Mouse (Mus musculus): ENCODE measurements around the gene Peg3.
A peak's percentile ranks its signal among the peaks of the same experiment; 100 is the strongest.

The Peg3 gene

DNA sequence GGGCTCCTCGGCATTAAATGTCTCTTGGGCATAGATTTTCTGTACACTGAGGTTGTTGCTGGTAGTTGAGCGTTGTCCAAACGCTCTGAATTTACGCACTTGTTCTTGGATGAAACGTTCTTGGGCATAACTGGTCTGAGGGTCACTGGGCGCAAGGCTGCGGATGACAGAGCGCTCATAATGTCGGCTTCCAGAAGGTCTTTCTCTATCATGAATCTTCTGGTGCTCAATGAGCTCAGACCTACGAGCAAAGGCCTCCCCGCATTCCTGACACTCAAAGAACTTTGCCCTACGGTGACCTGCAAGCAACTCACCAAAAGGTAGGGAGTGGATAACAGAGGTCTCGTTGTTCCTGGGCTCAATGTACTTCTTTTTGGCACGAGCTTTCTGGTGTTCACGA lies 20.8 kb downstream of the Peg3 start:
- DNase-seq (ENCODE audit: low spot score in 2 of 2), result peak in 1 of 2 experiments; percentile 7

DNA sequence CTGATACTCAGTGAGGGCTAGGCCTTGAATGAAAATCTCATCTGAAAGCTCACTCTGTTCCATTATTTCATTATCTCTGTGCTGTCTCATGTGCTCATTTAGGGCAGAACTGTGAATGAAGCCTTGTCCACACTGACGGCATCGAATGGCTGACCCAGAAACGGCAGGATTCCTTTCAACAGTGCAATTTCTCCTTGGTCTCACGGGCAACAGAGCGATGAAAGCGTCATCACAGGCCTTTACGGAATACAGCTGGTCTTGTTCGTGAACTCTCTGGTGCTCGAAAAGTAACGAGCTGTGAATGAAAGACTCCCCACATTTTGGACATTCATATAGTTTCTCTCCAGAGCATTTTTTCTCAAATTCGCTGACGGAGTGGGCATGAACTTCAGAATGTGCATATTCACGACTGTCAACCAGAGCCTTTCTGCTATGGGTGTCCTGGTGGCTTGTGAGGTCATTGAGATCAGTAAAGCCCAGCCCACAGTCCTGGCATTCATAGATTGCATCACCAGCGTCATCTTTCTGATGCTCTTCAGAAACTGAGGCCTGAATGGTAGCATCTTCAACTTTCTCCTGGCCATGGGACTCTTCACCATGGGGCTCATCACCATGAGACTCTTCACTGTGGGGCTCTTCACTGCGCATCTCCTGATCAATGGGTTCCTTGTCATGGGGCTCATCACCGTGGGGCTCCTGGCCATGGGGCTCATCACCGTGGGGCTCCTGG lies 21.6 kb downstream of the Peg3 start:
- DNase-seq (ENCODE audit: low spot score in 2 of 2), result peak in 1 of 2 experiments; percentile 12

- peak in 1 of 2 experiments; percentile 12 for DNase-seq (ENCODE audit: low spot score in 2 of 2)
These were observed 22.7 kb downstream of the Peg3 start for GRCm38 (mm10) chr7:6707416-6708015.

- peak in 1 of 2 experiments; percentile 8 for DNase-seq (ENCODE audit: low spot score in 2 of 2)
These were observed 31.0 kb downstream of the Peg3 start for GRCm38 (mm10) chr7:6699230-6699629.

- peak; percentile 83 to 87 for DNase-seq (ENCODE audit: low spot score in 2 of 2)
These were observed 33.8 kb downstream of the Peg3 start, which contains the start of gene Zim1 for GRCm38 (mm10) chr7:6696241-6697045. Gene Zim1 (minus strand): TSS chr7:6696450.

GRCm38 (mm10) chr7:6685511-6685910 lies 44.7 kb downstream of the Peg3 start:
- DNase-seq (ENCODE audit: low spot score in 2 of 2), result no peak

DNA sequence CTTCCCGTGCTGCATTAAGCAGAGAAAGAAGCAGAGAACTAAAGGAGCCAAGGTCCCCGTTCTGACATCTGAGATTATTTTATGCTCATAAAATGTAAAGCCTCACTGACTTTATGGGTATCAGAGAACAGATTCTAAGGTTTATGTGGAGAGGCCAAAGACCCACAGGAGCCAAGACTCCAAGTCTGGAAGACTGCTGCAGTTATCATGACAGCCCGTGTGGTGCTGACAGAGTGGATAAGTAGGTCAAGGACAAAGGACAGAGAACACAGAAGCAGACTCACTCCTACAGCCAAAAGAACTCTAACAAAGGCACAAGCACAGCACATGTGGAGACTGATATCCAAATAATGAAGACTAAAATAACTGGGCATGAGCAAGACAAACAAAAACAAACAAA lies 63.5 kb downstream of the Peg3 start:
- DNase-seq (ENCODE audit: low spot score in 2 of 2), result no peak

DNA sequence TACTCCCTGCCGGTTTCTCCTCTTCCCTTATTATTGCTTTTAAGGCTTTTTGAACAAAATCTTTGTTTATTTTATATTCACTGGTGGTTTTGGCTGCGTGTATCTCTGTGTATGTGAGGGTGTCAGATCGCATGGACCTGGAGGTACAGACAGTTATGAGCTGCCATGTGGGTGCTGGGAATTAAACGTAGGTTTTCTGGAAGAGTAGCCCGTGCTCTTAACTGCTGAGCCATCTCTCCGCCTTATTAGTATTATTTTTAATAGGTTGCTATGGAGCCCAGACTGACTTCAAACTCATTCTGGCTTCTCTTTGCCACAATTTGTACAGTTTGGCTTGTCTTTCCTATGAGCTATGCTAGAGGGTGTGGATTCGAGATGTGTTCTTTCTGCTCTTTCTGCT lies 66.8 kb downstream of the Peg3 start:
- no peak for DNase-seq (ENCODE audit: low spot score in 2 of 2)

DNA sequence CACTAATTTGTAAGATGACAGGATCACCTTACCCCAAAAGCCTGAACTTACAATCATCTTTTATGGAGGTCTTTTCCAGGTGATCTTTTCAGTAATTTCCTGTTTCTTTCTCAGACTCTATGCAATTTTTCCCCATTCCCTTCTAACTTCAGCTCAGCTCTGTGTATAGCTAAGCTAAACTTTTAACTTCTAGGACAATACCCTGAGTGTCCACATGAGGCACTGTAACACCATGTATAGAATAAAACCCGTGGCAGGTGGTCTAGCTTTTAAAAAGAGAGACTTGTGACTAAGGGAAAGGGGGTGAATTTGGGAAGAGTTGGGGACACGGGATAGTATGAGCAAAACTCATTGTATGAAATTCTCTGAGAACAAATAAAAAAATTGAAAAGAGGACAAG lies 70.6 kb downstream of the Peg3 start:
- peak in 1 of 2 experiments; percentile 35 for DNase-seq (ENCODE audit: low spot score in 2 of 2)

GRCm38 (mm10) chr7:6658606-6659005 lies 71.6 kb downstream of the Peg3 start:
- peak in 1 of 2 experiments; percentile 44 for DNase-seq (ENCODE audit: low spot score in 2 of 2)

Measured in urinary bladder, postnatal 4 days (tissue).